Comparison of ENCODE assay signal across 11 mouse cellular contexts in genomic region chr15:102248812-102249191, GRCm38 (mm10). TPM values are rescaled to one million over a fixed set of nuclear protein-coding genes. Genes with fewer than 3 reads are reported as not detected.
DNase-seq lines count a peak whose midpoint lies in the region; ATAC-seq and TF ChIP-seq lines count a peak whose summit lies in the region.
"Had no signal": no experiment of that assay in that cellular context is flagged by ENCODE, and none has a peak within 500 bp of the region (broad histone marks: within the 10 kb centered on the region; RNA-seq: fewer than 3 reads in every experiment).

No protein-coding gene starts in this region.

- H3K4me3 ChIP-seq in kidney, adult 2 months (ENCODE audit: insufficient read depth, low read depth, low read length), result no peak overlapping the region
- no peak overlapping the region; the same call in 1 of the 2 replicates for H3K4me3 ChIP-seq in embryonic fibroblast, embryonic 13.5 days (ENCODE audit: insufficient read depth, low read length)
- H3K4me3 ChIP-seq in limb, embryonic 15.5 days, result peak overlapping the region; percentile 58
- H3K4me3 ChIP-seq: erythroblast, embryonic 14.5 days; liver, embryonic 15.5 days had no signal

- ATAC-seq in limb, embryonic 15.5 days (ENCODE audit: insufficient number of reproducible peaks, low FRiP score, low TSS enrichment, low read depth), result no peak
- ATAC-seq: activated CD4-positive, CD25-positive, alpha-beta regulatory T cell, adult 4 months had no signal

- H3K9ac ChIP-seq in limb, embryonic 15.5 days, result peak overlapping the region; percentile 10; the same call in 1 of the 2 replicates
- H3K9ac ChIP-seq: liver, embryonic 15.5 days had no signal

- peak overlapping the region; percentile 59 for H3K27ac ChIP-seq in kidney, adult 2 months (ENCODE audit: insufficient read depth, low read depth, low read length)
- H3K27ac ChIP-seq in embryonic fibroblast, embryonic 13.5 days (ENCODE audit: insufficient read depth, low read length), result peak overlapping the region; percentile 96
- peak overlapping the region; percentile 99 for H3K27ac ChIP-seq in limb, embryonic 15.5 days
- H3K27ac ChIP-seq: liver, embryonic 15.5 days had no signal

- no peak for TF ChIP-seq POLR2A in kidney, adult 2 months (IDR thresholded peaks at IDR 0.05; ENCODE audit: low read depth, low read length)
- TF ChIP-seq POLR2A in embryonic fibroblast, embryonic 13.5 days (IDR thresholded peaks at IDR 0.05; ENCODE audit: low read depth, low read length), result no peak

- peaks cover 11% of the 10 kb centered on the region for H3K4me1 ChIP-seq in kidney, adult 2 months (ENCODE audit: control insufficient read depth, insufficient read depth, low read length)
- H3K4me1 ChIP-seq in embryonic fibroblast, embryonic 13.5 days (ENCODE audit: control insufficient read depth, insufficient read depth, low read length), result peaks cover 14% of the 10 kb centered on the region
- peaks cover 79% of the 10 kb centered on the region for H3K4me1 ChIP-seq in limb, embryonic 15.5 days

- WGBS in kidney, adult 2 months, result 19% methylated on average over 3 of the region's 3 CpGs
- WGBS in limb, embryonic 15.5 days, result 6% methylated on average over 3 of the region's 3 CpGs

- H3K27me3 ChIP-seq in kidney, adult 2 months (replicated peaks; ENCODE audit: control insufficient read depth, insufficient read depth, low read length), result no peaks in the 10 kb centered on the region
- no peaks in the 10 kb centered on the region for H3K27me3 ChIP-seq in limb, embryonic 15.5 days

- no peaks in the 10 kb centered on the region for H3K9me3 ChIP-seq in limb, embryonic 15.5 days
- H3K9me3 ChIP-seq: liver, embryonic 15.5 days had no signal

- DNase-seq in kidney, adult 2 months, result peak; percentile 31
- DNase-seq in kidney, adult 9 months, result no peak
- peak; percentile 59 for DNase-seq in Muller cell, postnatal 12 days (ENCODE audit: inconsistent ontology term)
- DNase-seq in adipocyte (ENCODE audit: low spot score), result no peak
- no peak for DNase-seq in gastrocnemius, postnatal 10 days
- DNase-seq in spleen, postnatal 14 days (ENCODE audit: low spot score in 2 of 2), result no peak

- peak overlapping the region; percentile 85 for H3K4me2 ChIP-seq in limb, embryonic 15.5 days

- TF ChIP-seq CTCF in kidney, adult 2 months (conservative IDR thresholded peaks at IDR 0.05; ENCODE audit: insufficient read depth, insufficient read length, low read depth, low read length), result no peak
- TF ChIP-seq CTCF in embryonic fibroblast, embryonic 13.5 days (IDR thresholded peaks at IDR 0.05; ENCODE audit: borderline replicate concordance, insufficient read depth, low read length), result no peak

- no peaks in the 10 kb centered on the region for H3K36me3 ChIP-seq in kidney, adult 2 months (ENCODE audit: control insufficient read depth, insufficient read depth, low read length)
- peaks cover 28% of the 10 kb centered on the region for H3K36me3 ChIP-seq in limb, embryonic 15.5 days
- H3K36me3 ChIP-seq: liver, embryonic 15.5 days had no signal

RNA-seq across cellular contexts. Expression of gene Rarg, which starts 8.5 kb away (rescaled TPM):
- polyA plus RNA-seq in kidney, adult 2 months (2012; rRNA removed), result 21.2 and 25.6 TPM in 2 replicates
- 70.6 and 91.2 TPM in 2 replicates for polyA plus RNA-seq in embryonic fibroblast, embryonic 13.5 days (2011; ENCODE audit: insufficient read length, low read depth, missing spikeins)
- polyA plus RNA-seq in limb, embryonic 15.5 days (2015; fragmentation: Nextera tagmentation; extraction: Ambion mirVana), result 120 and 128 TPM in 2 replicates
- 10 to 100 TPM; 12.4 to 22.2 TPM for total RNA-seq in gastrocnemius, postnatal 10 days (2021)

RNA-seq across cellular contexts. Expression of gene Itgb7, which starts 17.1 kb away (rescaled TPM):
- polyA plus RNA-seq in kidney, adult 2 months (2012; rRNA removed), result 2.7 and 11.1 TPM in 2 replicates
- 0.51 TPM in 1 of 2 replicates, not detected in the other for polyA plus RNA-seq in embryonic fibroblast, embryonic 13.5 days (2011; ENCODE audit: insufficient read length, low read depth, missing spikeins)
- 6.3 and 6.6 TPM in 2 replicates for polyA plus RNA-seq in limb, embryonic 15.5 days (2015; fragmentation: Nextera tagmentation; extraction: Ambion mirVana)
- total RNA-seq in gastrocnemius, postnatal 10 days (2021), result 1 to 10 TPM in 1 of 2 experiments, under 1 TPM in 1; 0.59 to 1.3 TPM

RNA-seq across cellular contexts. Expression of gene Gm9918, which starts 21.6 kb away (rescaled TPM):
- polyA plus RNA-seq in kidney, adult 2 months (2012; rRNA removed), result 0.41 TPM in 2 replicates
- 0.30 TPM in 1 of 2 replicates, not detected in the other for polyA plus RNA-seq in embryonic fibroblast, embryonic 13.5 days (2011; ENCODE audit: insufficient read length, low read depth, missing spikeins)
- polyA plus RNA-seq in limb, embryonic 15.5 days (2015; fragmentation: Nextera tagmentation; extraction: Ambion mirVana), result 0.79 and 0.83 TPM in 2 replicates
- total RNA-seq in gastrocnemius, postnatal 10 days (2021), result not detected
- polyA plus RNA-seq: activated CD4-positive, CD25-positive, alpha-beta regulatory T cell, adult 4 months; erythroblast, embryonic 14.5 days; liver, embryonic 15.5 days had no signal

RNA-seq across cellular contexts. Expression of gene Mfsd5, which starts 30.5 kb away (rescaled TPM):
- polyA plus RNA-seq in kidney, adult 2 months (2012; rRNA removed), result 66.5 and 72.1 TPM in 2 replicates
- 47.3 and 55.8 TPM in 2 replicates for polyA plus RNA-seq in embryonic fibroblast, embryonic 13.5 days (2011; ENCODE audit: insufficient read length, low read depth, missing spikeins)
- polyA plus RNA-seq in limb, embryonic 15.5 days (2015; fragmentation: Nextera tagmentation; extraction: Ambion mirVana), result 100.0 and 103 TPM in 2 replicates
- 10 to 100 TPM; 16.1 to 17.6 TPM for total RNA-seq in gastrocnemius, postnatal 10 days (2021)

RNA-seq across cellular contexts. Expression of gene Csad, which starts 44.3 kb away (rescaled TPM):
- 216 and 255 TPM in 2 replicates for polyA plus RNA-seq in kidney, adult 2 months (2012; rRNA removed)
- polyA plus RNA-seq in embryonic fibroblast, embryonic 13.5 days (2011; ENCODE audit: insufficient read length, low read depth, missing spikeins), result 36.5 and 42.7 TPM in 2 replicates
- polyA plus RNA-seq in limb, embryonic 15.5 days (2015; fragmentation: Nextera tagmentation; extraction: Ambion mirVana), result 80.3 and 81.8 TPM in 2 replicates
- total RNA-seq in gastrocnemius, postnatal 10 days (2021), result 10 to 100 TPM; 23.9 to 25.5 TPM

Comparison
In these comparisons a context has a peak if more than half of its experiments do, and no peak if none do; other contexts are left out.
1. DNase-seq: peak in kidney, adult 2 months (single experiment) and Muller cell, postnatal 12 days (single experiment); none in kidney, adult 9 months (single experiment), adipocyte (single experiment), gastrocnemius, postnatal 10 days (single experiment) and spleen, postnatal 14 days (0 of 2).
2. Peak in every context shown above with its lines, with median percentiles within 50 percentile points of each other: H3K27ac ChIP-seq.